ENCODE assay signal across 25 mouse cellular contexts in genomic region chr2:171628182-171628850, GRCm38 (mm10).
"Had no signal": no experiment of that assay in that cellular context is flagged by ENCODE, and none has a peak within 500 bp of the region (broad histone marks: within the 10 kb centered on the region; RNA-seq: fewer than 3 reads in every experiment).

No protein-coding gene starts in this region.

- H3K27ac ChIP-seq: embryonic facial prominence, embryonic 10.5 days; embryonic facial prominence, embryonic 12.5 days; embryonic facial prominence, embryonic 13.5 days; embryonic facial prominence, embryonic 15.5 days; forebrain, embryonic 10.5 days; forebrain, embryonic 12.5 days; forebrain, embryonic 13.5 days; forebrain, embryonic 15.5 days; gastrocnemius, adult 2 months; heart, adult 2 months; heart, embryonic 10.5 days had no signal

- H3K4me3 ChIP-seq: embryonic facial prominence, embryonic 10.5 days; embryonic facial prominence, embryonic 12.5 days; embryonic facial prominence, embryonic 13.5 days; embryonic facial prominence, embryonic 15.5 days; erythroblast, embryonic 14.5 days; forebrain, embryonic 10.5 days; forebrain, embryonic 12.5 days; forebrain, embryonic 13.5 days; forebrain, embryonic 15.5 days; gastrocnemius, adult 2 months; heart, adult 2 months; heart, embryonic 10.5 days had no signal

- DNase-seq: cerebellum, adult 9-11 months; cerebellum, postnatal 10 days; cerebellum, postnatal 14 days; cerebellum, postnatal 25 days; cerebellum, postnatal 36 days; embryo, embryonic 11 days; forebrain, postnatal 0 days; gastrocnemius, adult 2 months; gastrocnemius, postnatal 10 days; gastrocnemius, postnatal 14 days; gastrocnemius, postnatal 25 days; gastrocnemius, postnatal 36 days; heart, adult 11 months; heart, adult 18-20 months; heart, adult 2 months had no signal
